Mouse (Mus musculus): ENCODE results near the gene Ano10.

Gene Ano10

DNA sequence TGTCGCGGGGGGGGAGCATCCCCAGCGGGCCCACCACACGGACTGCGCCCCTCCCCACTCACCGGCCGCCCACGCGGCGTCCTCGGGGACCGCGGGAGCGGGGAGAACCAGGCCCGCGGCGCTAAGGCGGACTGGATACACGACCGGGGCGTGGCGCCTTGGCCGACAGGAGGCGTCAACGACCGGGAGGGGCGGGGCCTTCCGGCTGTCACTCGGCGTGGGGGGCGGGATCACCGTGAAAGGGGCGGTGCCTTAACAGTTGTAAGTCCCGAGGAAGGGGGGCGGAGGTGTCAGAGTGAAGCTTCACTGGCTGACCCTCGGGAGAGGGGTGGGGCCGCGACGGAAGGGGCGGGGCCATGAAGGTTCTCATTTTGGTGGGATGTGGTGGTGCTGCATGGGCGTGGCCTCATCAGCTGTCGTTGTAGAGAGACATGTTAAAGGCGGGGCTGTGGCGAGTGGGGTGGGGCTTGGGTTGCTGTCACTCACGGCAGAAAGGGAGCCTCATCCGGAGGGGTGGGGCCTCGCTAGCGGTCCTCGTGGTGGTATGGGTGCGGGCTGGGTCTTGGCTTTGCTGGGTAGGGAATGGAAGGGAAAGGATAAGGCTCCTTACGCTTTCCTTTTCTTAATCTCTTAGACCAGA is at the start of gene Ano10:
Ano10 (minus strand) TSS at position 182 of the 640 bp plus-strand sequence.
- peak; percentile 98 for DNase-seq (ENCODE audit: low read depth, low spot score)

DNA sequence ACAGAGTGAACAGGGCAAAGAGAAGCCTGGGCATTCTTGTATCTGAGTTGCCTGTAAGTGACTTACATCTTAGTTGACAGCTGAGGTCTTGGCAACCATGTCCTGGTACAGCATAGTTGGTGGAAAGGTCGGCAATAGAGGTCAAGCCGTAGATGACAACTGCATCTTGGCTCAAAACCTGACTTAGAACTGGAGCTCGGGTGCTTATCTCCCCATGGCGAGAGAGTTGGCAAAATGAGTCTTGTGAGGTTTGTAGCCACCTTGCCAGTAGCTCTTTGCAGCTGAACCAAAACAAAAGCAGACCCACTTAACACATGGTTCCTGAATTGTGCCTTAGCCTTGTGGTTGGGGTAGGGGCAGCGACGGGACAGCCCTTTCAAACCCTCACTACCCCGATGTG is 49.2 kb upstream of the Ano10 start:
- no peak for DNase-seq (ENCODE audit: low read depth, low spot score)

DNA sequence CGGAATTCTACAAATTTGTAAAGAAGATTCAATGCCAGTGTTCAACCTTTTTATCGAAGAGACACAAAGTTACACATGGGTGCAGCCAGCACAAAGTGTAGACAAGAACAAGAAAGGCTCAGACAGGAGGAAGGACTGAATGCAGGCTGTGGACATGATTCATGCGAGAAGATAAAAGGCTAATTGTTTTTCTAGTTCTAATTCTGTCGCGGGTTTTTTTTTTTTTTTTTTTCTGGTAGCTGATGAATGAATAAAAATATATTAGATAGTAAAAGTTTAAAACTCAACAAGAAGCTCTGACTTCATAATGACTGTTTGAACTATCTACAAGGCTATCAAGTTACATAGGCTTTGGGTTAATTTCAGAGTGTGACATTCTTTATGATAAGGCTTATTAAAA is 45.7 kb upstream of the Ano10 start:
- DNase-seq (ENCODE audit: low read depth, low spot score), result no peak

DNA sequence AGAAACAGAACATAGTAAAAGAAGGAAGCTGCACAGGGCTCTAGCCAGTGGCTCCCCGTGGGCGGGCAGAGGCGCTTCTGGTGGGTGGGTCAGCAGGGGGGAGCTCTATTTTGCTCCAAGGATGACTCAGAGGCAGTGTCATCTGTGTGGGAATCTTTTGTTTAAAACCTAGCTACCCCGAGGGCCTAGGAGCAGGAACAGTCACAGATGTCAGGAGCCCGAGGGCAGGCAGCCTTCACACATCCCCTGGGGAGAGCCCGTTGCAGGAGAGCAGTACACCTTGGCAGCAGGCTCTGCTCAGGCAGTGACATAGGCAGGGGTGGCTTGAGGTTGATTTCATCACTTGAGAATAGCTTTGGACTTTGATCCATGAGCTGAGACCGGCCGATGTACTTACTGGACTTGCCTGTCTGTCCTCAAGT is 43.3 kb upstream of the Ano10 start:
- no peak for DNase-seq (ENCODE audit: low read depth, low spot score)

DNA sequence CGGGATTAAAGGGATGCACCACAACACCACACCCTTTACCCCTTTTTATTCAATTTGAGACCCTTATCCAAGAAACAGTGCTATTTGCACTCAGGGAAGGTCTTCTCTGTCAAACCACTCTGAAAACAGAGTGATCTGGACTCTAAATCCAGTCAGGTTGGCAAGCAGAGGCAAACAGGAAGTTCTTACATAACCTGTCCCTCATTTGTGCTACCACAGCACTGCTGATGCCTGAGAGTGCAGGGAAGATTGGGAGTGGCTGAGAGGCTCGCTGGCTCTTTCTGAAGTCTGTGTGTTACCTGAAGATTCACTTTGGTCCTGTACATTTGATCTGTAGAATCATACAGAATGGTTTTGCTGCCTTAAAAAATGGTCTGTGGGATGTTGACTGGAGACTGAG is 42.5 kb upstream of the Ano10 start:
- no peak for DNase-seq (ENCODE audit: low read depth, low spot score)

DNA sequence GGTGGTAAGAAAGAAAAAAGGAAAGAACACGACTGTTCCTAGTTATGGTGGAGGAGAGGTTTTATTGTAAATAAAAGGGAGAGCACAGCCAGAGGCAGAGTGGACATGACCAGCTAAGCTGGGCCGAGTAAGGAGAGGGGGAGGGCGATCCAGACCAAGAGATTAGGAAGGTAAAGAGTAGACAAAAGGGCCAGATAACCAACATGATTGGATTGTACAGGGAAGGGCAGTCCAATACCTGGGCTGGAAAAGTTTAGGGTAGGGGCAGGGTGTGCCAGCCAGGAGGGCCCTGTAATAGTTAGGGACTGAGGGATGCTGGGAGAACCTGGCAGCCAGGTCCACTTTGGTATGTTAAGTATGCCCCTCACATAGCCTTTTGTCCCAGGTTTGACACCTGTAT is 34.0 kb upstream of the Ano10 start:
- no peak for DNase-seq (ENCODE audit: low read depth, low spot score)

DNA sequence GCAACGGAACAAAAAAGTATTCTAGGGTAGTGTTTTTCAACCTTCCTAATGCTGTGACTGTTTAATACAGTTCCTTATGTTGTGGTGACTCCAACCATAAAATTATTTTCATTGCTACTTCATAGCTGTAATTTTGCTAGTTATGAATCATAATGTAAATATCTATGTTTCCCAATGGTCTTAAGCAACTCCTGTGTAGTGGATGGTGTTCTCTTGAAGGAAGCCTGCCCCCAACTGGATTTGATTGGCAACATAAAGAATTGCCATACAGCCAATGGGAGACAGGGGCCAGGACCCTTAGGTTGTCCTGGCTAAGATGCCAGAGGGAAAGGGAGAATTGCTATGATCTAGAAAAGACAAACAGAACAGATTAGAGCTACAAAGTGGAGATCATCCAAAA is 31.8 kb upstream of the Ano10 start:
- DNase-seq (ENCODE audit: low read depth, low spot score), result no peak

DNA sequence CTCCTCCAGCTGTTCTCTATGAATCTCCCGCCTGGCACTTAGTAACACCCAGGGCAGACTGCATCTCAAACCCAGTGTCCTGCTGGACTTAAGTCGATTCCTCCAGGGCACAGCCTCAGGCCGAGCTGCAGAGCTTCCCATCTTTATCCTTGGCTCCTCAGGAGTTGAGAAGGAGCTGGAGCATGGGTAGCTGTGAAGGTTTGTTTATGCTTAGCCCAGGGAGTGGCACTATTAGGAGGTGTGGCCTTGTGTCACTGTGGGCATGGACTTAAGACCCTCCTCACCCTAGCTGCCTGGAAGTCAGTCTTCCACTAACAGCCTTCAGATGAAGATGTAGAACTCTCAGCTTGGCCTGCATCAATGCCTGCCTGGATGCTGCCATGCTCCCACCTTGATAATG is 28.1 kb upstream of the Ano10 start:
- no peak for DNase-seq (ENCODE audit: low read depth, low spot score)

DNA sequence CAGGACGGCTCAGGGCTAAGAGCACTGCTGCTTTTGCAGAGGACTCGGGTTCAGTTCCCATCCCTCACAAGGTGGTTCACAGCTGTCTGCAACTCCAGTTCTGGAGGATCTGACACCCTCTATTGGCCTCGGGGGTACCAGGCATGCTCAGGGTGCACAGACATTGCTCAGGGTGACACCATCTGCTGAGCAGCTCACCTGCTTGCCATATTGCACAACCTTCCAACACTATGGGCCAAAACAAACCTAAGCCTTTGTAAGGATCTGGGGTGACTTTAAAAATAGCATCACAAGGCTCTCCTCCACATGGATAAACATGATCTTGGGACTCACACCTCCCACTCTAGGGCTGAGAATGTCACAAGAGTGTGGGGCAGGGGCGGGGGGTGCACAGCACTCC is 26.4 kb upstream of the Ano10 start:
- no peak for DNase-seq (ENCODE audit: low read depth, low spot score)

DNA sequence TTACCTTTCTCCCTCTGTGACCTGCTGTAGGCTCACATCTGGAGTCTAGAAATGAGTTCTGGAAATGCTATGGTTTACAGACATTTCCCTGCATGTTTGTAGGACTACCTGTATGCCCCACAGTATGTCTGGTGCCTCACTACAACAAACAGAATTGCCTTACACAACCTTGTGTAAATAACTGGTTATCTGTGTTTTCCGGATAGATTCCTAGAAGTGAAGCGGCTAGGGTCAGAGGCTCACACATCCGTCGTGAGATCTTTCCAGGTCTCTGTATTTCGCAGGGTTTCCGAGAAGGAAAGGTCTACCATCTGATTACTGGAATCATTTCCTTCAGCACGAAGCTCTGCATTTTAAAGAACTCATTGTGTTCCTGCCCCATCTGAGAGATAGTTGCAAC is 22.3 kb upstream of the Ano10 start:
- DNase-seq (ENCODE audit: low read depth, low spot score), result no peak

DNA sequence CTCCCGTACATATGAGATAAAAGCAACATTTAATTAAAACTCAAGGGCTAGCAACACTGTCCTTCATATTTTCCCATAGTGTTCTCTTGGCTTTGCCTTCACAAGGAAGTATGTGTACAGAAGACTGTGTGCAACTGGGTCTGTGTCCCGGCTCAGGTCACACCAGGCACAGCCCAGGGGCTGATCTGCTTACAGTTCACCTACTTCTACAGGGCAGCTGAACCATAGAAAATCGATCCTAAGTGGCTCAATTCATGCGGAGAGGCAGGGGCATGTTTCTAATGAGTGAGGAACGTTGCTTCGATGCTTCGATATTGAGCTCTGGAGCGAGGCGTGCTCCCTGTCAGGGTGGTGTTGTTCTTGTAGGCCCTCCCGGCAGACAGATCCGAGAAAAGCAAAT is 21.3 kb upstream of the Ano10 start:
- DNase-seq (ENCODE audit: low read depth, low spot score), result no peak

DNA sequence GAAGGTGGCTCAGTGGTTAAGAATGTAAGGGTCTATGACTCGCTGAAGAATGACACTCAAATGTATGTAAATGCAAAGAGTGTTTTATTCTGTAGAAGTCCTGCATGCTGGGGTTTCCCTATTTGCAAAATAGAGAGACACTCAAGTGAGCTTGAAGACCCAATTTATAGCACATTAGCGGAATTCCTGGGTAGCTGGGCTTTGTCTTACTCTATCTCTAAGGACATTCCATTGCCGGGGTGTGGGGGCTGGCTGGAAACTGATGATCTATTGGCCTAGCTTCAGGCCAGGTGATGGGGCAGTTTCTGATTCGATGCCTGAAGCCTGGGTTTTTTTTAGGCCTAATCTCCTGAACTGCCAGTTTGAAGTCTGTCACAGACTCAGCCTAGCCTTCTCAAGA is 20.7 kb upstream of the Ano10 start:
- peak; percentile 54 for DNase-seq (ENCODE audit: low read depth, low spot score)

DNA sequence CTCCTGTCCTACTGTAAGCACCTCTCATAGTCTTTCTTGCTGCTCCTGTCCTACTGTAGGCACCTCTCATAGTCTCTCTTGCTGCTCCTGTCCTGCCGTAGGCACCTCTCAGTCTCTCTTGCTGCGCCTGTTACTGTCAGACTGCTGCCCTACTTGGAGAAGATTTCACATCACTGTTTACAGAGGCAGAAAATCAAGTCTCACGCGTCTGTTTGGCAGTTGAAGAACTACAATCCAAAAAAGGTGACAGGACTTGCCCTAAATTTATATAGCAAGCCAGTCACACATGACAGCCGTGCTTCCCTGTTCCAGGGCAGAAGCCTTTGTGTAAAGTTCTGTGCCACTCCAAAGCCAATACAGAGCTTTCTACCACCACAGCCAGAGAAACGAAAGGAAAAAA is 20.2 kb upstream of the Ano10 start:
- no peak for DNase-seq (ENCODE audit: low read depth, low spot score)

DNA sequence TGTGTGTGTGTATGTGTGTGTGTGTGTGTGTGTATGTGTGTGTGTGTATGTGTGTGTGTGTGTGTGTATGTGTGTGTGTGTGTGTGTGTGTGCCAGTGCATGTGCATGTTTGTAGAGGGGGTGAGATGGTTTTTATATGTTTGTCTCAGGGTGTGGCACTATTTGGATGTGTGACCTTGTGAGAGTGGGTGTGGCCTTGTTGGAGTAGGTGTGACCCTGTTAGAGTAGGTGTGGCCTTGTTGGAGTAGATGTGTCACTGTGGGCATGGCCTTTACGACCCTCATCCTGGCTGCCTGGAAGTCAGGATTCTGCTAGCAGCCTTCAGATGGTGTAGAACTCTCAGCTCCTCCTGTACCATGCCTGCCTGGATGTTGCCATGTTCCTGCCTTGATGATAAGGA is 18.9 kb upstream of the Ano10 start:
- peak; percentile 18 for DNase-seq (ENCODE audit: low read depth, low spot score)

DNA sequence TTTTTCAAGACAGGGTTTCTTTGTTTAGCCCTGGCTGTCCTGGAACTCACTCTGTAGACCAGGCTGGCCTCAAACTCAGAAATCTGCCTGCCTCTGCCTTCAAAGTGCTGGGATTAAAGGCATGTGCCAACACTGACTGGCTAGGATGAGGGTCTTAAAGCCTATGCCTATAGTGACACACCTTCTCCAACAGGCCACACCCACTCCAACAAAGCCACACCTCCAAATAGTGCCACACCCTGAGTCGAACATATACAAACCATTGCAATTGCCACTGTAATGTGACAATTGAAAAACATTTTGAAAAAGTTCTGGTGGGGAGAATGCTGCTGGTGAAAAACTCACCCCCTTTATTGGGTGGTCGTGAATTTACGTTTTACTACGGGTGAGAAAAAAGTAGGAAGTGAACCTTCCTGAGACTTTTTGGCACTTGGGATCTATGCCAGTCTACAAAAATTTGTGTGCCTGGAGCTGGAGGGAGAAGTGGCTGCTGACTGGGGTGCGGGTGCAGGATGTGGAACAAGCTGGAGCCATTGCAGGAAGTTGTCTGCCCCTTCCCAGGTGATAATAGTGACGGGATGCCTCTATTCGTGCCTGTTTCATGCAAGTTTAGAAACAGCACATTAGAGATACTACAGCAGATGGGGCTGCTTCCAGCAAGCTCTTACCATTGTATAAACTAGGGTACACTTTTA is 18.2 kb upstream of the Ano10 start:
- DNase-seq (ENCODE audit: low read depth, low spot score), result no peak

DNA sequence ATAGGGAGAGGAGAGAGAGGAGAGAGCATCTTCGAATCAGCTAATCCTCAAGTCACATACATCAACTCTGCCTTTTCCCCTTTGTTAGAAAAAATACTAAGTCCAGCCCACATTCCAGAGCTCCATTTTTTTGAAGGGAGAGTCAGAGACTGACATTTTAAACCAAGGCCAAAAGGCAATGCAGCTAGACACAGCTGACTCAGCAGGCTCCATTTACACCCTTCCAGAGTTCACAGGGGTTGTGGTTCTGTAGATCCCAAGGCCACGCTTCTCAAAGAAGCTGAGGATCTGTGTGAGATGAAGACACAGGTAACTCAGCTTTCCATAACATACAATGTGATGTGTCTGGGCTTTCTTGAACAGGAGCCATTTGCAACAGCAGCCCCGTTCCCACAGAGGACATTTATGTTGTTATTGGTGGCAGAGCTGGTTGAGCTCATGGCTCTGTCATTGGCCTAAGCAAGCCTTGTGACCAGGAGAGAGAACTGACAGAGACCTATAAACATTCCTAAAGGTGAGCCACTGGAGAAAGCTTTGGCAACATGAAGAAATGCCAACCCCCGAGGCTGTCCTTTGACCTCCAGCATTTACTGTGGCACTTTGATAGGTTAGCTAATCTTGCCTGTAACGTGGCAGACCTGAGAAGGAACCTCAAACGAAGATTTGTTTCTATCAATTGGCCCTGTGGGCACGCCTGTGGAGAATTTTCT is 17.0 kb upstream of the Ano10 start:
- peak; percentile 20 for DNase-seq (ENCODE audit: low read depth, low spot score)

DNA sequence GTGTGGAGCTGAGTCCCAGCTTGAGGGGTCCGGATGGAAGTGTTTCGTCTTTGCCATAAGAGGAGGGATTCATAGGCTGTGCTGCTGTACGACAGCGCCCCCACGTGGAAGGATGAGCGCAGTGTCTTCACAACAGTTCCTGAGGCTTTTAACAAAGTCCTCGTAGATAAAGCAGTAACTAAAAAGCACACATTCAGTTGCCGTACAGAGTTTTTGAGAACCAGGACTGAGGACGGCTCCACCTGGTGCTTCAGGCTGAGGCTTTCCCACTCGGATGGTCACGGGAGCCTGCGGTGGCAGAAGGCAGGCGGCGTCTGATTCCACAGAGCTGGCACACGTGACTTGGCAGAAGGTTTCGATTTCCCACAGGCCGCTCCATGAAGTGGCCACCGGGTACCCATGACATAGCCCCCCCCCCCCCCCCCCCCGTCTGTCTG is 16.4 kb upstream of the Ano10 start:
- DNase-seq (ENCODE audit: low read depth, low spot score), result peak; percentile 85

DNA sequence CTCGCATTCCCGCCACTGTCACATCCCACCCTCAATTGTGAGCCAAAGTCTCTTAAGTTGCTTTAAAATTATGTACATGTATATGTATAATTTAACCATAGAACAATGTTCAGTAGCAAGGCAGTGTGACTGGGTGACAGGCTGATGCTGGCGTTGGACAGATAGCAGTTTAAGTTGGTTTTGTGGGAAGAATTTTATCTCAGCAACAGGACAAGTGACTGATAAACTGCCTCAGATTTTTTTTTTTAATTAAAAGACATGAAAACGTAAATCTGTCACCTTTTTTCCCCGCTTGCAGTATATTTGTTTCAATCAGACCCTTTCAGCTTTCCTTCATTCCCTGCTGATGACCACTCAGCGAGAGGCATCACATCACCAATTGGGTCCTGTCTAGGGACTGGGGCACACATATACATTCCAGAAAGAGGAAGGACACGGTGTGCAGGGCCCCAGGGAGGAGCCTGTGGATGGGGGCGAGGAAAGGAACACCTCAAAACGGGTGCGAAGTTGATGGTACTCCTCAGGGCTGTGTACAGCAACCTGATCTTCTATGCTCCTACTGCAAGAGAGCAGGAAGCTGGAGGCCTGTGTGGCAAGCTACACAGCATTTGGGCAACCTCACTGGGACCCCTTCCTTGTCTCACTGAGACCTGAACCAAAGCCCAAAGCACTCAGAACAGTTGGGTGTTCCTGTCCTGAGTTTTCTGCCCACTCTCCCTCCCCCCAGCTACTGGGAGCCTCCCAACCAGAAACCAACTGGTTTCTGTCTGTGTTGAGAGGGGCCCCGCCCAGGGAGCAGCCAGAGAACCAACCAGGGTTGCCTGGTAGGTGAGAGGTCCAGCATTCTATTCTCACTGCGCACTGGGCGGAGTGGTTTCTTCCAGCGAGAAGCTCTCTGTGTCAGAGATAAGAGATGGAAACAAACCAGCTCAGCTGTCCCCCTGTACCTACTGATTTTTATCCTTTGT is 15.1 kb upstream of the Ano10 start:
- DNase-seq (ENCODE audit: low read depth, low spot score), result peak; percentile 58

DNA sequence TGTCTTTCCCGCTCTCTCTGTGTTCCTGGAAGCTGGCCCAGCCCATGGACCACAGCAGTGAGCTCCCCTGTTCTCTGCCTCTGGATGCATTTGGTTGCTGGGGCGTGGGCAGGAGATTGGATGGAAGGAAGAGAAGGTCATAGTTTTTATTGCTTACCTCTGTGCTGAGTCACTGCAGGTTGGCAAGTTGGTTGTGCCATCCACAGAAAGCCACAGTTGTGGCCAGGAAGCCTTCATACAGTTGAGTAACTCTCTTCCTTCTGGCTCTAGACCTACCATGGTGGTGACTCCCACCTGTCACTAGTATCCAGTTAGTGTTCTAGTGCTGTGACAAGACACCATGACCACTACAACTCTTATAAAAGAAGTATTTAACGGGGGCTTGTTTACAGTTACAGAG is 11.1 kb upstream of the Ano10 start:
- DNase-seq (ENCODE audit: low read depth, low spot score), result no peak

DNA sequence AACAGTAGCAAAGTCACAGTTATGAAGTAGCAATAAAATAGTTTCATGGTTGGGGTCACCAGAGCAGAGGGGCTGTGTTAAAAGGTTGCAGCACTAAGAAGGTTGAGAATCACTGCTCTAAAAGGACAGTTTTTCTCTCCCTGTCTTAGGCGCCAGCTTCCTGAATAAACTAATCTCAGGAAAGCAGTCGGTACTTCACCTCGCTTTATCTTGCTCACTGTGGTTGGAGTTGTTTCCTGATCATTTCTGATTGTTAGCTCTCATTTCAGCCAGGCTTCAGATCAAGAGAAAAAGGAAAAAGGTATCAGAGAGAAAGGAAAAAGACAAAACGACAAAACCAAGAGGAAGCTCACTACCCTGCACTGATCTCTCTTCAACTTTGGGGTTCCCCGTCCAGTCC is 1.9 kb upstream of the Ano10 start:
- no peak for DNase-seq (ENCODE audit: low read depth, low spot score)

DNA sequence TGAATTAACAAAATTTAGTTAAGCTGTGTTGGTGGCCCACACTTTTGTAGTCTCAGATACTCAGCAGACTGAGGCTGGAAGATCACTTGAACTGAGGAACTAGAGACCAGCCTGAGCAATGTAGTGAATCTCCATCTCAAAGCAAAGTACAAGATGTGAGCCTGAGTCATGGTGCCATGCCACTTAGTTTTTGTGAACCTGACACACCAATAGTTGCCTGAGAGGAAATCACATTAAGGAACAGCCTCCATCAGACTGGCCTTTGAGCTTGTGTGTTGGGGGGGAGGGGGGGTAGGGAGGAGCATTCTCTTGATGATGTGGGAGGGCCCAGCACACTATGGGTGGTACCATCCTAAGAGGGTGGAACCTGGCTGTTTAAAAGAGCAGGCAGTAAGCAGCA is 1.2 kb upstream of the Ano10 start:
- DNase-seq (ENCODE audit: low read depth, low spot score), result no peak

DNA sequence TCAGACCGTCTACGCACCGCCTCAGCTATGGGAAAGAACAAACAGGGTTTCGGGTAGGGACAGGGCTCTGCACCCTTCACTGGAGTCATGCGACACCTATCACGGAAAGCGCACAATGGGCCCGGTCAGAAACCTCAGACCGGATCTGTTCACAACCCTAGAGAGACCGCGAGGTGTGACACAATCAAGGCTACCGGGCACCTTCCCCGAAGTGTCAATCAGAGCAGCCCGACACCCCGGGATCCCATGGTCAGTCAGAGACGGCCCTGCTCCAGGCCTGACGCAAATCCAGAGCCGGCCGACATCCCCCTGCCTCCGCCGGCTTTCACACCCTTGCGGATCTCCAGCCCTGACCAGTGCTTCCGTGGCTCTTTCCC is 370 bp downstream of the Ano10 start:
- DNase-seq (ENCODE audit: low read depth, low spot score), result peak; percentile 28
